Mouse (Mus musculus) CD4-positive helper T cell, adult 2 months (primary cell): ENCODE data around the gene Clpb.

Experiments used
- DNase-seq: peaks from one replicate; pipeline ENCODE4 v3.0.0-alpha.2; 2012; ENCODE audit warnings: low read depth, missing footprints, low spot score

Gene Clpb

DNA sequence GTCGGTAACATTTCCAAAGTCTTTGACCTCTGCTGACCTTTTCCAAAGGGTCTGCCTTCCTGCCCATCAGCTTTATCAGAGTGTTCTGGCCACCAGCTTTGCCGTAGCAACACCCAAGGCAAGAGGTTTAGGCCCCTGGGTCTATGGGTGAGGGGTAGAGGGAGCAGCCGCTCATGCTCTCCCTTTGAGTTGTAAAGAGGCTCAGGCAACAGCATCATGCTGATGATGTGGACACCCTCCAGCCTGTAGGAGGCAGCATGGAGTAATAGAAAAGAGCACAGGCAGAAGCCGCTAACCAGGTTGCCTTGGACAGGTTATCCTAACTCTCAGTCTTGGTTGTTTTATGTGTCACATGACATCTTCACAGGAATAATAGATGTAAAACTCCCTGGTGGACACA is 61.6 kb downstream of the Clpb start:
- peak; percentile 60 for DNase-seq

DNA sequence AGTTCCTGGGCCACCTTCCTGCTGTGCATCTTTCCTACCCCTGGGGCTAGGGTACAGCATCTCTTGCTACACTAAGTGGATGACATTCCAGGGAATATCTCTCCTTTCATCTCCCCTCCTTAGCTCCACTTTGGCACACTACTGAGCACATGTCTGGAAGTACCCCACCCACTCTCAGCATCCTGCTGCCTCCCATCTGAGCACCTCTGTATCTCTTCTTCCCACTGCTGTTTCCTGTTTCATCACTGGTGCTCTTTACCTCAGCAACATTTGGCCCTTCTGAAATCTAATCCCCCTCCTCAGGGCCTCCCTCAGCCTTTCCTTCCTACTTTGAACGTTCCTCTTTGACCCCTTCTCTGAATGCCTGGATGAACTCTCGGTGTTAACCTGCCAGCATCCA is 63.5 kb downstream of the Clpb start:
- DNase-seq, result peak; percentile 34

DNA sequence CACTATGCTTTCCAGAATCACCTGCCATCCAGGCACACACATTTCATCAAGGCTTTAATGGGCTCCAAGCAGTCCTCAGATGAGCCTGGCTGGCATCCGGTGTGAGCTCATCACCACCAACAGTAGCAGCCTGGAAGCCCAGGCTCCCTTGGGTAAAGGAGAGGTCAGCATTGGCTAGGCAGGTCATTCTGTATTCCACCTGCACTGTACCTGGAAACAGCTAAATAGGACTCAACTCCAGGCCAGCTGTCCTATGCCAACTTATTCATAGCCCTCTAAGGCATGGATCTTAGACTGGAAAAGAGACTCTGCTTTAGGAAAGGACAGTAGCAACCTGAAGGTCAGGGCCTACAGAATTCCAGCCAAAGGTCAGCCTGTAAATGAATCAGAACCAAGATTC is 68.7 kb downstream of the Clpb start:
- DNase-seq, result no peak

DNA sequence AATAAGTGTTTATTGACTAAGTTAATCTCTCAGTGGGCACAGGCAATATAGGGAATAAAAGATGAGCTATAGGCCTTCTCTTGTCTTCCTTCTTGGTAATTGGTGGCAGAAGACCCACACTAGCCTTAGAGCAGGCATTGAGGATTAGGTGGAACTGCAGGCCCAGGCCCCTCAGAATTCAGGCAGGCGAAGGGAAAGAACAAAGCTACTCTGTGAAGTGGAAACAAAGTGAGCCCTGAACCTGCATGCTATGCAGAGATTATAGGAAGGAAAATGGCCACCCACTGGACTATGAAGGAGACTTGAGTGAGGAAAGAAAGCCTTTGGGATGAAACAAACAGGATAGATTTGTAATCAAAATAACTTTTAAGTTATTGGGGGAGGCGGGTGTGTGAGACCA is 69.6 kb downstream of the Clpb start:
- DNase-seq, result no peak

DNA sequence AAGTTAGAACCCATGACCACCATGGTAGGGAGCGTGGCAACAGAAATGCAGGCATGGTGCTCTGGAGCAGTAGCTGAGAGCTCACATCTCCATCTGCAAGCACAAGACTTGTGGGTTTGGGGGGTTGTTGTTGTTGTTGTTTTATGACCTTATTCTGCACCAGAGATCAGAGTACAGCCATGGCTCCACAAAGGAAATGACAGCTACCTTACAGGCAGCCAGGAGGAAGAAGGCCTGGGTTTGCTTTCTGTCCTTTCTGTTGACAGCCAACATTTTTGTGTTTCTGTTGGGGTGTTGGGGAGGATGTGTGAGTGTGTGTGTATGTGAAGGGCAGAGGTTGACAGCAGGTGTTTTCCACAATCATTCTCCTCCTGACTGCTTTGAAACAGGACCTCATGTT is 71.9 kb downstream of the Clpb start:
- peak; percentile 41 for DNase-seq

DNA sequence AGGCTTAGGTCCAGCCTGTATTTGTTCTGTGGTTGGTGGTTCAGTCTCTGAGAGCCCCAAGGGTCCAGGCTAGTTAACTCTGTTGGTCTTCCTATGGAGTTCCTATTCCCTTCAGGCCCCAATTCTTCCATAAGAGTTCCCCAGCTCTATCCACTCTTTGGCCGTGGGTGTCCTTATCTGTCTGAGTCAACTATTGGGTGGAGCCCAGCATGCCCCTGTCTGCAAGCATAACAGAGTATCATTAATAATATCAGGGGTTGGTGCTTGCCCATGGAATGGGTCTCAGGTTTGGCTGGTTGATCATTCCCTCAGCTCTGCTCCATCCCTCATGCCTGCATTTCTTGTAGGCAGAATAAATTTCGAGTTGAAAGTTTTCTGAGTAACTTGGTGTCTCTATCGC is 74.3 kb downstream of the Clpb start:
- DNase-seq, result no peak

DNA sequence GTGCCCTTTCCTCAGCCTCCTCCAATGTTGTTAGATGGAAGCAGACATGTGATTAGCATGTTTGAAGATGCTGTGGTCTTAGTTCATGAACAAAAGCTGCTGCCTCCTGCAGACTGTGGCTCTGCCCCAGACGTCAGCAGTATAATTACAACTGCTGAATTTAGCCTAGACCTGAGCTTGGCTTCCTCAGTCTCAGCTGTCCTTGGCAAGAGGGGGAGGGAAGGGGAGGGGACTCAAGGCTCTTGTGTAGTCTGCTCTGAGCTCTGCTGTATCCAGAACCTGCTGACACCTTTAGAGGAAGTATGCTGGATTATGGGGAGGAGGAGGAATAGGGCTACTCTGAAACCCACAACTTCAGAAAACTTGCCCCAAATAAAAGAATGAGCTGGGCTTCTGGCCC is 76.2 kb downstream of the Clpb start:
- no peak for DNase-seq

DNA sequence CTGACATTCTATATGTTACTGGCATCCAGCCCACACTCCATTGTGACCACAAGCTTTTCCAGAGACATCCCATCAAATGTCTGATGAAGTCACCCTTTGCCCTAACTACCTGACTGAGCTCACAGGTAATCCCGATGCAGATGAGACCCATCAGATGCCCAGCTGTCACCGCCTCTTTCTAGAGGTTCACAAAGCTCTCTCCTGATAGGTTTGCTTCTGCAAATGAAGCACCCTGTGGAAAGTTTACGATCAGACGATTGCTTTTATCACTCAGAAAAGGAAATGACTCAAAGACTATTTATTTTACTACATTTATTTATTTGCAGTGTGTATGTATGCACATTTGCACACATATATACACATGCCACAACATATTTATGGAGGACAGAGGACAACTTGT is 80.1 kb downstream of the Clpb start:
- DNase-seq, result peak; percentile 36

DNA sequence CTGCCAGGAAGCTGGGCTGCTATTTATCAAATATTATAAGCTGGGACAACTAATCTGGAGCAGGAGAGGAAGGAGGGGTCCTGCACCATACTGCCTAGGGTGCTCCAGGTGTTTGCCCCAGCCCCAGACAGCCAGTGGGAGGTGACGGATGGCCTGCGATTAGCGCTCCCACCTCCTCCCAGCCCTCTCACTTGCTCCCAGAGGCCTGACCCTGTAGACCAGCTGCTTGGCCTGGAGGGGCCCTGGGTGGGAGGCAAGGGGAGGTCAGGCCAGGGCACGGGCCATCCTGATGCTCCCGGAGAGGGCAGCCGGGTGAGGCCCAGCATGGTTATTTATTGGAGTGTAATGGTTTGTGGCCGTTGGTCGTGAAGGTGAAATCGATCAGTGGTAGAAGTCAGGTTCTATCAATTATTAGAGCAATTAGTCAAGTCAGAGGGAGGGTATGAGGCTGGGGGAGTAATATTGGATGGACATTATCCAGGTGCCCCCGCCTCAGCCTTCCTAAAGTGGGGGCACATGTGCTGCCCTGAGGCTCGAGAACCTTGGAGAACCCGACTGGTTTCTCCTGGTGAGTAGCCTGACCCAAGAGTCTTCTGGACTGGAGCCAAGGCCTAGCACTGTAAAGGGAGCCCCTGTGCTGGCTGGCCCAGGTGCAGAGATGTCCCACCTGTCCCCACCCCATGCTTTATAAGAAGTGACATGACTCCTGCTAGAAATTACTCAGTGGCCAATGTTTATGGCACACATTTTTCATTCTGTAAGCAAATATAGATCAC is 83.3 kb downstream of the Clpb start:
- DNase-seq, result no peak

DNA sequence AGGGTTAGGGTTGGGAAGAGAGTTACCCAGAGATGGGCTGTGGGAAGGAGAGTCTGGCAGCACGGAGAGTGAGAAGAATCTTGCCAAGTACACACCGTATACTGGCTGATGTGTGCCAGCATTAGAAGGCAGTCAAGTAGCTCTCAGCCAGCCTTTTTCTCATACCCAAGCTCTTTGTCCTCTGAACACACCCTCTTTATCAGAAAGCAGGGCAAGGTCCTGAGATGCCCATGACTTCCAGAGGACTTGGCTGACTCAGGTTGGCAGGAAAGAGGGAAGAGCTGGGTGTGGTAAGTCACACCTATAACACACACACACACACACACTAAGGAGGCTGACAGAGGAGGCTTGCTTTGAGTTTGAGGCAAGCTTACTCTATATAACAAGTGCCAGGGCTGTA is 86.8 kb downstream of the Clpb start:
- DNase-seq, result no peak

DNA sequence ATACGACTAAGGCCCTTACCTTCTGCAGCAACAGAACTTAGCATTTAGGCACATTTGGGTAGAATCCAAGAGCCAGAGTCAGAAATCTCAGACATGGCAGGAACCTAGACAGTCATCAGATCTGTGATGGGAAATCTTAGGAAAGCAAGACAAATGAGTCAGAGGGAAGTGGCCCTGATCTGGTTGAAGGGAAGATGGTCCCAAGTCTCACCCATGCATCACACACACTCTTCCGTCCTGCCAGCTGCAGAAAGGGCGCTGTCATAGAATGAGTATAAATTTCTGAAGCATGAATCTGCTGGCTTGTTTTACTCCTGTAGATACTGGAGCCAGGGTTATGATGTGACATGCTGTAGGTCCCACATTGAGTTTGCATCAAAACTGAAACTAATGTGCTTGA is 88.9 kb downstream of the Clpb start:
- no peak for DNase-seq

DNA sequence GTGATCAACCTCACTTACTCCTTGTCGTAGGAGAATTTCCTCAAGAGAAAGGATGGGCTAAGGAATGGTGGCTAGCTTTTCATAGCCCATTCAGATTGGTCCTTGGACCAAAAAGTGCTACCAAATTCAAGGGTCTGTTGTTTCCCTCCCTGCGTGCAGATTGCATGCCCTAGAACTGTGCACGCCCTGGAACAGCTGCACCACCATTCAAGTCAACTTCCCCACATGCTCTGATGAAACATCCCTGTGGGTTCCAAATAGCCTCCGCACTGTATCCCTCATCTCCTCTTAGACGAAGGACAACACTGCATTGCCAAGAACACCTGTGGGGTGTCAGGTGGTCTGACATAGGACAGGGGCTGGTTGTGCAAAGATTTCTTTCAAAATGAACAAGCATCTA is 90.1 kb downstream of the Clpb start:
- DNase-seq, result no peak

DNA sequence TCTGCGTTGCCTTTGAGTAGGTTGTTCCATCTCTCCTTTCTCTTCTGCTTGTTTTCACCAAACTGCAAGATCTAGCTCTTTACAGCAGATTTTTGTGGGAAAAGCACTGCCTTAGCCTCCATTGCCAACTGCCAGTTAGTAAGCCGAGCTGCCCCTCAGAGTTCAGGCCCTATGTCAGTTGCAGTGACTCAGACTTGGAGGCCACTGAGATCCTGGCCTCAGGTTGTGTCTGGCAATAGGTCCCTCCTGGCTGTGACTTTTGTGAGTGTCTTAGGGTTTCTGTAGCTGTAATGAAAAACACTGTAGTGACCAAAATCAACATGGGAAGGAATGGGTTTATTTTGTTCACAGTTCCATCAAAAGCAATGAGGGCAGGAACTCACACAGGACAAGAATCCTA is 91.0 kb downstream of the Clpb start:
- no peak for DNase-seq

DNA sequence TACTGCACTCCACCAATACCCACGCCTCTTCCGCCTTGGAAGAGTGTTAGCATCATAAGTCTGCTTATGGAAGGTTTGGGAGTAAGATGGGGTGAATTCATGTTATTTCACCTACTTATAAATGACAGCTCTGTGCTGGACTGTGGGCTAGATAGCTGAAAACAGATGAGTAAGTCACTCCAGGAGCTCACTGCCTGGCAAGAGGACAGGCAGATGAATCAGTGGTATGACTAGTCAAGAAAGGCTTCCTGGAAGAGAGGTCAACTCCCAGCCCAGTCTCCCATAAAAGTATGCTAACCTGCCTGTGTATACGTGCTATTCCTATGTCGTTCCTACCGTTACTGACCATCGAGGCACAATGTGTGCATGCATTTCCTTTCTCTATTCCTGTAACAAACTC is 91.9 kb downstream of the Clpb start:
- no peak for DNase-seq

DNA sequence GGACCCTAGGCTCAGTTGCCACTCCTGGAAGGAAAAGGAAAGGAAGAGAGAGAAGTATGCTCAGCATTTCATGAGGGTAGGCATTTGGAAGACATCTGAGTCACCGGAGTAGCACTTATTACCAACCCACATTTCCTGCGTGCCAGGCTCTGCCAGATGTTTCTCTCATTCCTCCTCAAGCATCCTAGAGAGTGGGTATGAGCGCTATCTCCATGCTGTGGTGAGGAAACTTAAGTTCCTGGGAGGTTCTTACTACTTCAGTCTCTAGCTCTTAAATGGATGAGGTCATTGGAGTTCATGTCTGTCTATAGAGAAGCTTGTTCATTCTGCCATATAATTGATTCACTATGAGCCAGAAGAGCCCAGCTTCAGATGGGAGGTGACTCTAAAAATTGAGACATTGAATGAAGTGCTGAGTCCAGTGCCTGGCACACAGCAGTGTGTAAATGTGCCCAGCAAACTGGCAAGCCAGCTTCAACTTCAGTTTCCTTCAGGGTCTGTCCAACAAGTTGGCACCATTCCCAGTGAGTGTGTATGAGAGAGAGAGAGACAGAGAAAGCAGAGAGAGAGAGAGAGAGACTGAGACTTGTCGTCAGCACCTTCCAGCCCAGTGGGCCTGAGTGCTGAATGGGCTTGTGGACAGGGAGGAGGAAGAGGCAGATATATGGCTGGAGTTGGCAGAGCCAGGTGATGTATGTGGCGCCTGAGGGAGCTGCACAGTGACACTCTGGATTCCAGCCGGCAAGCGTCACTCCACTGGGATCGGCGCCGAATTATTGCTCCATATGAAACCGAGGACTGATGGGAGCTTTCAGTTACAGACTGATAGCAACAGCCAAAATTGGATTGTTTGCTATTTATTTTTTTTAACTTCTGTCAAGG is 98.7 kb downstream of the Clpb start:
- DNase-seq, result no peak

DNA sequence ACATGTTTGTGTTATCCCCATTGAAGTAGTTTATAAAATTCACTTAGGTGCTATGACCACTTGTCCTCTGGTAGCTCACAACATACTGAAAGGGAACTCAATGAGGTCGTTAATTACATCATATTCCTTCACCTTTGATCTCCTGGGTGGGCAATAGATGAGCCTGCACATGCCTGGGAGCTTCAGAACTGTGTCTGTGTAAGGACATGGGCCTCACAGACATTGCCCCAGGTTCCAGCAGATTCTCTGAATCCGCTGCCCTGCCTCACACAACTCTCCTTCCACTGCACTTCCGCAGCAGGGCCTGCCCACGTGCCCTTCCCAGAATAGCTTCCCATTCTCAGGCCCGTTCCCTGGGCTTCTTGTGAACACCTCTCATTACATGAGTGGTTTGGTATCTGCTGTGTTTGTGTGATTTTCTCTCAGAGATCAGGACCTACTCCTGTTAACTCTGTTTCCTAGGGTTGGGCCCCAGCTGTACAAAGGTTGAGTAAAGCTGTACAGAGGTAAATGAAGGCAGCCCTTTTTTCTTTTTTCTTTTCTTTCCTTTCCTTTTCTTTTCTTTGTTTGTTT is 104.0 kb downstream of the Clpb start:
- DNase-seq, result no peak

DNA sequence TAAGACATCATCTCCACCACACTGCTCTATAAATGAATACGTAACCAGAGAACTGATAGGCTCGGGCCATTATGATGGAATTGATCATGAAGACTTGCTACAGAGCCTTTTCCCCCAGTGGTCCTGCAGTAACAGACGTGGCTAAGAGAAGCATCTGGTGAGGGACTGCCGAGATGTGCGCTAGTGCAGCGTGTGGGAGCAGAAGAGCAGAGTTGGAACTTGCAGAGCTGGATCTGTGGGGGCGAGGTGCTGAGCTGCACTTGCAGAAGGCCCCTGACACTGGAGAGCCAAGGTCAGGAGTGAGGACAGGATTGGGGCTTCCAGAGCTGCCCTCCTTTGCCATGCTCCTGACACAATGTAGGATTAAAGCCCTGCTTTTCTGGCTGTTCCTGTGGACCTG is 106.6 kb downstream of the Clpb start:
- DNase-seq, result no peak

DNA sequence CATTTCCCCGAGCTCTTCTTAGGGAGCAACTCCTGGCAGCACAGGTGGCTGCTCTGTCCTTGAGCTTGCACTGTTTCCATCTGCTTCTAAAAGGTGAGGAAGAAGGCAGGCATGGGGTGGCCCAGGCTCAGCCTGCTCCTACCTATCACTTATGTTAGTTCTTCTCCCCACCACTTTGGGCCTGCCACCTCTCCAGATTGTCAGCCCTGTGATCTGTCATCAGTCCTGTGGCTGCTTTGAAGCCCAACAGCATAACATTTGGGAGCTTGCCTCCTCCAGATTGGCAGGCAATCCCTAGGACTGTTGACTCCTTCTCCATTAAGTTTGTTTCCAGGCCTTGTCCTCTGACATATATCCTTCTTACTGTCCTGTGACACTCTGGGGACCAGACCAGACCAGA is 108.2 kb downstream of the Clpb start:
- no peak for DNase-seq

DNA sequence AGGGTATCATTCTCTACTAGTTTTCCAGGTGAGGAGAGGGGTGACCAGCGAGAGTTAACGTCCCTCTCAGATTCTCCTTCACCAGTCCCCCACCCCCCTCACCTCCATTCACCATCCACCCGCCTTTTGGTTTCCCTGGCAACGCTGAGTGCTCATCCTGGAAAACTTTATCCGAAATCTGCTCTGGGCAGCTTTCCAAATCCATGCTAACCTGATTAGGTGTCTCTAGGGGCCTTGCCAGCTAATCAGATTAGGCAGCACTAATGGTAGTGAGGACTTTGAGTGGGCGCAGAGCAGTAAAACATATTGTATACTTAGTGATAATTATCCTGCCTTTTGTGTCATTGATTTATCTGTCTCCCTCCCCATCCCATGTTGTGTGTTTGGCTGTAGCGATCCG is 109.3 kb downstream of the Clpb start:
- no peak for DNase-seq

DNA sequence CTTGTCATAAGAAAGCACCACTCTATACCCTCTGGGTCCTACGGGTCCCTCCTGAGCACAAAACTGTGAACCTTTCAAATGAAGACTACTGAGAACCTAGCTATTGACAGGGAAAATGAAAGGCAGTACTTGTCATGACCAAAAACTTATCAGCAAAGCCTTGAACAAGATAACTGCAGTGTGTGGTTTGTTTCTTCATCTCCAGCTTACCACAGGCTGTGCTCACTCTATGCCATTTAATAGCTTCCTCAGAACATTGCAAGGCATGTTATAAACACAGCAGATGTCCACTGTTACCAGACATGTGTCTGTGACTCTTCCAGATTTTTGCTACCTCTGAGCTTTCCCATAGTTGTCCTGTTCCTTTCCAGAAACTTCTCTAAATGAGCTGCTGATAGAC is 113.6 kb downstream of the Clpb start:
- no peak for DNase-seq

DNA sequence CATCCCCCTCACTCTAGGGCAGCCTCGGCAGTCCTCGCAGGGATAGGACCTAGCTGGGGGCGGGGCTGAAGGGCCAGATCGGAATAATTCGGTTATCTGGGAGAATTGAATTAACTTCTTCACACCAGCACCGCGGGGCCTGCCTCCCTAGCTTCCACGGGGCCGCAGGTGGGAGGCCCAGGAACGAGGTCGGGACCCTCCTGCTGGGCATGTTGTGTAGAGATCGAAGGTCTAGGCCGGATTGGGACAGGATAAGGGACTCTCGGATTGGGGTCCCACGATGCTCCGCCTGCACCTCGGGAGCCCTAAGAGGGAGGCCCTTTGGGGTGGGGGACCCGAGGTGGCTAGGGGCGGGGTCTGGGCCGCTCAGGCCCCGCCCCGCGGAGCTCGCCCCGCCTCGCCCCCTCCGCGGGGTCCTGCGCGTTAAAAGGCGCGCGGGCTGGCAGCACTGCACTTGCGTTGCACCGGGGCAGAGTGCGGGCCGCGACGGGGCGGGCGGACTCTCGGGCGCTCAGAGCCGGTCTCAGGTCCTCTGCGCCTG is 154.5 kb downstream of the Clpb start, which contains the start of gene Phox2a:
TSS of gene Phox2a (plus strand) at position 453 of the 541 bp plus-strand sequence.
- DNase-seq, result no peak

DNA sequence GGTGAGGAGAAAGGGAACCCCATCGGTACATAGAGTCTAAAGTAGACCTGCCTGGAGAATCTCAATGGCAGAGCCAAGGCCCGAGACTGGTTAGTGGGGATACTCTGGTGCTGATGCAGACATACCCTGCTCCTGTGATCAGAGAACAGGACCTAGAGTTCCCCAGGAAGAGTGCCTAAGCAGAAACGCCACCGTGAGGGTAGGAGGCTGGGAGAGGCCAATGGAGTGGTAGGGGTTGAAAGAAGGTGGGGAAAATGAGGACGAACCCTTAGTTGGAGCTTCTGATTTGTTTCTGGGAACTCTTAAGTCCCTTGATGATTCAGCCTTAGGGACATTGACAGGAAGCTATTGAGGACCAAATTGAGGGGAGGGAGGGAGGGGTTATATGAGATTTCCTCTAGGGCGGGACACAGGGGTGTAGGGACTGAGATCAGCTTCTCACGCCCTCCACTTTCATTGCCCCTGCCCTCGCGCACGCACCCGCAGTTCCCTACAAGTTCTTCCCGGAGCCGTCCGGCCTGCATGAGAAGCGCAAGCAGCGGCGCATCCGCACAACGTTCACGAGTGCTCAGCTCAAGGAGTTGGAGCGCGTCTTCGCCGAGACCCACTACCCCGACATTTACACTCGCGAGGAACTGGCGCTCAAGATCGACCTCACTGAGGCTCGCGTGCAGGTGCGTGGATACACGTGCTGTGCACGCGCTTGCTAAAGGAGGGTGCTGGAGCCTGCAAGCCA is 157.0 kb downstream of the Clpb start:
- peak; percentile 25 for DNase-seq
